Mouse (Mus musculus) E14TG2a.4 (cell line): ENCODE measurements around the gene Brinp3.

Experiments used
- CTCF ChIP-seq: conservative IDR thresholded peaks from 2 replicates; pipeline ENCODE4 v1.5.1; 2014; ENCODE audit warnings: low read length
- NANOG ChIP-seq: IDR thresholded peaks from 2 replicates; pipeline ENCODE4 v1.6.1; 2014; ENCODE audit warnings: borderline replicate concordance, low read length, mixed read lengths
- POU5F1 ChIP-seq: IDR thresholded peaks from 2 replicates; pipeline ENCODE4 v1.6.1; 2014; ENCODE audit warnings: low read length, borderline replicate concordance

GRCm38 (mm10) chr1:146700724-146701123 lies 206.2 kb downstream of the Brinp3 start:
- TF ChIP-seq CTCF (no peak), POU5F1 (no peak), NANOG (no peak)
